Mouse (Mus musculus) heart, postnatal 0 days (tissue): ENCODE data around the gene Mast4. TPM values are rescaled to one million over a fixed set of nuclear protein-coding genes. Genes with fewer than 3 reads are reported as not detected.

Experiments
- ATAC-seq: fragments of 200-750 bp; cut with Nextera tagmentation; 2 replicates; pipeline ENCODE4 v1.8.0; 2017; ENCODE audit warnings: low read depth, moderate number of reproducible peaks, moderate library complexity; ENCODE audit not compliant: insufficient read depth
- DNase-seq: peaks from one replicate; pipeline ENCODE4 v3.0.0-alpha.2; 2016; ENCODE audit warnings: low spot score
- H3K27ac ChIP-seq: fragments of 300-500 bp; sonication (generic); 2 replicates; pipeline ENCODE4 v1.5.1; 2014; ENCODE audit warnings: low read depth, mild to moderate bottlenecking
- H3K27me3 ChIP-seq: fragments of 300-500 bp; sonication (generic); 2 replicates; pipeline ENCODE4 v1.6.1; 2014; ENCODE audit warnings: low read length, mixed read lengths; ENCODE audit not compliant: control insufficient read depth, insufficient read depth
- H3K36me3 ChIP-seq: fragments of 300-500 bp; sonication (generic); replicated peaks from 2 replicates; pipeline ENCODE4 v1.6.1; 2014; ENCODE audit warnings: low read length, mixed read lengths; ENCODE audit not compliant: control insufficient read depth, insufficient read depth
- H3K4me1 ChIP-seq: fragments of 300-500 bp; sonication (generic); 2 replicates; pipeline ENCODE4 v1.6.1; 2014; ENCODE audit warnings: antibody characterized with exemption; ENCODE audit not compliant: control insufficient read depth, insufficient read depth
- H3K4me2 ChIP-seq: fragments of 300-500 bp; sonication (generic); 2 replicates; pipeline ENCODE4 v1.6.1; 2014; ENCODE audit warnings: low read depth, mild to moderate bottlenecking, low read length, moderate library complexity
- H3K4me3 ChIP-seq: fragments of 300-500 bp; sonication (generic); 2 replicates; pipeline ENCODE4 v1.5.1; 2014; ENCODE audit warnings: low read depth, low read length
- H3K9ac ChIP-seq: fragments of 300-500 bp; sonication (generic); replicated peaks from 2 replicates; pipeline ENCODE4 v1.6.1; 2014; ENCODE audit warnings: low read depth, low read length, mixed read lengths
- H3K9me3 ChIP-seq: fragments of 300-500 bp; sonication (generic); replicated peaks from 2 replicates; pipeline ENCODE4 v1.6.1; 2016; ENCODE audit warnings: low read length; ENCODE audit not compliant: control insufficient read depth
- CTCF ChIP-seq: IDR thresholded peaks from 2 replicates; pipeline ENCODE4 v1.5.1; 2016; ENCODE audit warnings: antibody characterized with exemption, control low read depth, low read depth
- EP300 ChIP-seq: IDR thresholded peaks from 2 replicates; pipeline ENCODE4 v1.6.1; 2016; ENCODE audit warnings: antibody characterized with exemption, low read depth
- WGBS: fragments of 180-500 bp; shearing (Covaris S2); extraction: QIAGEN DNeasy Blood & Tissue Kit; methylation state at CpG from one replicate; pipeline ENCODE4 v1.1.7; 2014; 5-methylcytosine and 5-hydroxymethylcytosine counted together
- polyA plus RNA-seq: library from polyadenylated mRNA; unstranded; fragments of >200 nt; fragmentation: Nextera tagmentation; extraction: Ambion mirVana; gene quantifications from 2 replicates; pipeline ENCODE4 v1.2.1, GENCODE M21; 2015
- total RNA-seq: library from RNA; depleted of rRNA; stranded (reverse); fragments of >200 nt; gene quantifications from 2 replicates; pipeline ENCODE4 v1.2.3, GENCODE M21; 2014; ENCODE audit warnings: low replicate concordance

The Mast4 gene
- total and polyA plus RNA-seq, 2 experiments from 2014 or later = 26.7 to 35.5 TPM

DNA sequence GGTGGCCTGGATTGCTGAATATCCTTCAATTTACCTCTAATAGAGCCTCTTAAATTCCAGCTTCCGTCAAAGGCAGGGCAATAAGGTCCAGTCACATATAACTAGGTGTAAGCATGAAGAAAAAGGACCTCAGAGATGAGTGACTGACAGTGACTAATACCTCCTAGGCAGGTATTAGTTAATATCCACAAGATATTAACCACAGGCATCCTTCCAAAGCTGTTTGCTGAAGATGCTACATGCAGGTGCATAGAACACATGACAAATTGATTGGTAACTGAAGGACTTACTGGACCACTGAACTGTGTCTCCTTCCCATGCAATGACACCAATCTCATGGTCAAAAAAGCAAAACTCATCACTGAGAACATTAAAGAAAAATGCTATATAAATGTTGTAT is 402.3 kb downstream of the Mast4 start:
- H3K27me3 ChIP-seq = no peaks in the 10 kb centered on the region
- ATAC-seq (no peak), DNase-seq (no peak)
- TF ChIP-seq EP300 = no peak
- no peak for TF ChIP-seq CTCF
- H3K4me2 ChIP-seq = no peak overlapping the region
- H3K9ac ChIP-seq = no peak overlapping the region
- H3K27ac ChIP-seq = no peak overlapping the region
- H3K9me3 ChIP-seq = no peaks in the 10 kb centered on the region
- WGBS = 100% methylated on average over 1 of the region's 1 CpGs
- no peaks in the 10 kb centered on the region for H3K36me3 ChIP-seq
- no peak overlapping the region for H3K4me3 ChIP-seq
- peaks cover 19% of the 10 kb centered on the region for H3K4me1 ChIP-seq

DNA sequence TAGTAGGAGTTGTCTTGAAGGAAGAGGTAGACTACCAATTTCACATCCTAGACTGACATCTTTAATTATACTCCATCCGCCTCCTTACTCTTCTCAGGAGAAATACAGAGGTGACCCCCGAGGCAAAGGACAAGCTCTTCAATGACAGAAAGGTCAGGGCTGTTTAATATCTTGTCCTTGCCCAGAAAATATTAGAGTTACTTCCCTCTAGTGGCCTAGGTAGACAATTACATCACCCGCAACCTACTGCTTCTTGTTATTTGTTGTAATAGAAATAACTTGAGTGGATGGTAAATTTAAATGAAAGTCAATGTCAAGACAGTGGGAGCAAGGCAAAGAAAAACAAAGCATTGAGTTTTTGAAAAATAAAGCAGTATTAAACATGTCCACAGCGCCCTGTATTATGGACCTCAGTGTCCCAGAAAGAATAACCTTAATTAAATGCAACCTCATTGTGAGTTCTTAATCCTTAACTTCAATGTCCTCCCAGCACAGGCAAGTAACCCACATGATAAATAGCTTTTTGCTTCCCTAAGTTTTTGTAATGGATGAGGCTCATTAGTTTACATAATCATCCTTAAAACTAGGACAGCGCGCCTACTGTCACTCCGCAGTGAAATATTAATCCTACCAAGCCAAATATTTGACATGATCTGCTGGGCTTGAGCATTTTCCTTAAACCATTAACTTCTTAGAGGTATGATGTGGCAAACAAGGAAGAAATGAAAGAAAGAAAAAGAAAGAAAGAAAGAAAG is 408.3 kb downstream of the Mast4 start:
- WGBS = 92% methylated on average over 7 of the region's 7 CpGs
- H3K4me1 ChIP-seq = no peaks in the 10 kb centered on the region
- no peak overlapping the region for H3K27ac ChIP-seq
- no peak overlapping the region for H3K4me2 ChIP-seq
- no peaks in the 10 kb centered on the region for H3K27me3 ChIP-seq
- H3K9ac ChIP-seq = no peak overlapping the region
- DNase-seq = no peak
- H3K9me3 ChIP-seq = no peaks in the 10 kb centered on the region
- H3K36me3 ChIP-seq = no peaks in the 10 kb centered on the region
- TF ChIP-seq CTCF (peak; percentile 29; the same call in 1 of the 2 replicates), EP300 (no peak)
- H3K4me3 ChIP-seq = no peak overlapping the region
- ATAC-seq = no peak

DNA sequence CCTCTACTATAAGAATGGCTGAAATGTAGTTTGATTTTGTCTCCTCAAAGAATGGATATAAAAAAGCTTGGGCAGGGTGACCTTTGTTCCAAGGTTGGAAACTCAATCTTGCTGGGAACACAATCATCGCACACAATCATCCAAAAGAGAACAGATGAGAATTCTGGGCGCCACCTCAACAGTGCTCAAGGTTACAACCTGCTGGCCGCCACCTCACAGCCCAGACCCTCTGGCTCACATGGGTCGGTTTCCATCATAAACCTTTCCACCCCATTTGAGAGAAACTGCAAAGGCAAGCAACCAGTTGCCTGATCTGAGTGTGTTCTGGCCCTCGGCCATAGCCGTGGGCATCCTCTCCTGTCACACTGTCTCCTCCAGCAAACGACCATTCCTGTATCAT is 414.6 kb downstream of the Mast4 start:
- Histone ChIP-seq H3K4me2 (no peak overlapping the region), H3K9ac (no peak overlapping the region), H3K4me1 (no peaks in the 10 kb centered on the region; the same call in 1 of the 2 replicates), H3K9me3 (no peaks in the 10 kb centered on the region), H3K27me3 (no peaks in the 10 kb centered on the region), H3K27ac (no peak overlapping the region), H3K36me3 (no peaks in the 10 kb centered on the region), H3K4me3 (no peak overlapping the region)
- ATAC-seq (no peak), DNase-seq (no peak)
- no peak for TF ChIP-seq EP300
- no peak for TF ChIP-seq CTCF
- 87% methylated on average over 7 of the region's 7 CpGs for WGBS

DNA sequence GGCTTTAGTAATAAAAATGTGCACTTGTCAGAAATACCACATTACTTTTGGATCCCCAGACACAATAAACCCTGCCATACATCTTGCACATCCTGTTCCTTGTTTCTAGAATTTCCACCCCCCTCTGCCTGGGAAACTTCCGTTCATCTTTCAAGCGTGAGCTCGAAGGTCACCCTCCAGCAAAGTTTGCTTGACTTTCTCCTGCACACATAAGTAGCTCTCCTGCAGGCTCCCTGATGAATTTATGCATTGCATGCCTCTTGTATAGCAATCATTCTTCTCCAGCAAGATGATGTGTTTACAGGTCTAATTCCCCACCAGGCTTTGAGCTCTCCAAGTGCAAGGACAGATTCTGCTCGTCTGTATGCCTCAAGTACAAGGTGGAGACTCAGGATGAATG is 415.7 kb downstream of the Mast4 start:
- Histone ChIP-seq H3K27me3 (no peaks in the 10 kb centered on the region), H3K4me1 (no peaks in the 10 kb centered on the region; the same call in 1 of the 2 replicates), H3K4me2 (no peak overlapping the region), H3K9ac (no peak overlapping the region), H3K36me3 (no peaks in the 10 kb centered on the region), H3K4me3 (no peak overlapping the region), H3K9me3 (no peaks in the 10 kb centered on the region), H3K27ac (no peak overlapping the region)
- ATAC-seq (no peak), DNase-seq (no peak)
- 21% methylated on average over 4 of the region's 4 CpGs for WGBS
- TF ChIP-seq CTCF (no peak), EP300 (no peak)

DNA sequence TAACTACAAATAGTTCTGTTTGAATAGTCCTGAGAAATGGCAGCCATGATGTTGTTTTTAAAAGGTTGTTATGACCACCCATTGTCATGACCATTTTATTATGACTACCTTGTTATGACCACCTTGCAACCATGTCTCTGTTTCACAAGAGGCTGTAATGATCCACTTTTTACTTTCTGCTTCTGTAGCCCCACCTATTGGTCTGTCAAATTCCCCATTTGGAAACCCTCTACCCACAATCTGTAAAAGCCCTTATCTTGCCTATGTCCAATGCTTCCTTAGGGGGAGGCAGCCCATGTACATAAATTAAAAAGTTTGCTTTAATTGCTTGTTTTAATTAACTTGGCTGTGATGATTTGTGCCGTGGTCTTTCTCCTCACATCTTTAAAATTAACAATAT is 419.0 kb downstream of the Mast4 start:
- ATAC-seq (no peak), DNase-seq (no peak)
- no peaks in the 10 kb centered on the region for H3K27me3 ChIP-seq
- TF ChIP-seq EP300 (no peak), CTCF (no peak)
- H3K27ac ChIP-seq = no peak overlapping the region
- H3K4me1 ChIP-seq = no peaks in the 10 kb centered on the region; the same call in 1 of the 2 replicates
- no peak overlapping the region for H3K4me3 ChIP-seq
- no peaks in the 10 kb centered on the region for H3K36me3 ChIP-seq
- no peak overlapping the region for H3K9ac ChIP-seq
- 80% methylated on average over 1 of the region's 1 CpGs for WGBS
- no peak overlapping the region for H3K4me2 ChIP-seq
- H3K9me3 ChIP-seq = no peaks in the 10 kb centered on the region

DNA sequence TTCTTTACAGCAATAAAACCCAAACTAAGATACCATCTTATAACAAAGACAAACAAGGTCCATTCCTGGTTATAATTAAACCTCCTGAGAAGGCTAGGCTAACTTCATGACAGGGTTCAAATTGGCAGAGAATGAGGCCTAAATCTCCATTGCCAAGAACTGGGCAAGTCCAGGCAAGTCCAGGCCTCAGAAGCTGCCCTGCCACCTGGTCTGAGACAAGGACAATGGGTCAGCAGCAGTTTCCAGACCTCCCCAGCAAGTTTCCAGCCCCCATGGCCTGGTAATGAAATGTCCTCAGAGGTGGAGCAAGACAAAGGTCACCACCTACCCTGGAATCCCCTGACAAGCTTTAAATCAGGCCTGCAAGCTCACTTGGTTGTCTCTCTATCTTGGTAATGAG is 419.5 kb downstream of the Mast4 start:
- Histone ChIP-seq H3K4me3 (no peak overlapping the region), H3K27ac (no peak overlapping the region), H3K36me3 (no peaks in the 10 kb centered on the region), H3K9ac (no peak overlapping the region), H3K4me2 (no peak overlapping the region), H3K27me3 (no peaks in the 10 kb centered on the region), H3K4me1 (no peaks in the 10 kb centered on the region; the same call in 1 of the 2 replicates), H3K9me3 (no peaks in the 10 kb centered on the region; the same call in 1 of the 2 replicates)
- DNase-seq (no peak), ATAC-seq (no peak)
- TF ChIP-seq EP300 (no peak), CTCF (no peak)
